Mouse (Mus musculus) lung, embryonic 14.5 days (tissue): ENCODE data around the gene 6430548M08Rik. TPM values are rescaled to one million over a fixed set of nuclear protein-coding genes. Genes with fewer than 3 reads are reported as not detected.

Experiments
- ATAC-seq: fragments of 200-750 bp; cut with Nextera tagmentation; 2 replicates; pipeline ENCODE4 v1.8.0; 2017; ENCODE audit warnings: mild to moderate bottlenecking, moderate TSS enrichment, moderate library complexity; ENCODE audit not compliant: insufficient read depth
- DNase-seq: peaks from one replicate; pipeline ENCODE4 v3.0.0-alpha.2; 2015
- H3K27ac ChIP-seq: fragments of 300-500 bp; sonication (generic); 2 replicates; pipeline ENCODE4 v1.5.1; 2014; ENCODE audit warnings: low read depth, mild to moderate bottlenecking, moderate library complexity
- H3K27me3 ChIP-seq: fragments of 300-500 bp; sonication (generic); 2 replicates; pipeline ENCODE4 v1.6.1; 2014; ENCODE audit warnings: low read length, control low read depth; ENCODE audit not compliant: insufficient read depth
- H3K36me3 ChIP-seq: fragments of 300-500 bp; sonication (generic); 2 replicates; pipeline ENCODE4 v1.6.1; 2014; ENCODE audit warnings: control low read depth; ENCODE audit not compliant: insufficient read depth
- H3K4me1 ChIP-seq: fragments of 300-500 bp; sonication (generic); 2 replicates; pipeline ENCODE4 v1.6.1; 2014; ENCODE audit warnings: antibody characterized with exemption, control low read depth; ENCODE audit not compliant: insufficient read depth
- H3K4me2 ChIP-seq: fragments of 300-500 bp; sonication (generic); 2 replicates; pipeline ENCODE4 v1.6.1; 2014; ENCODE audit warnings: mild to moderate bottlenecking
- H3K4me3 ChIP-seq: fragments of 300-500 bp; sonication (generic); 2 replicates; pipeline ENCODE4 v1.5.1; 2014; ENCODE audit warnings: low read depth, low read length
- H3K9ac ChIP-seq: fragments of 300-500 bp; sonication (generic); 2 replicates; pipeline ENCODE4 v1.6.1; 2014
- H3K9me3 ChIP-seq: fragments of 300-500 bp; sonication (generic); 2 replicates; pipeline ENCODE4 v1.6.1; 2016; ENCODE audit warnings: low read depth, low read length, control low read depth
- CTCF ChIP-seq: IDR thresholded peaks from 2 replicates; pipeline ENCODE4 v1.5.1; 2016; ENCODE audit warnings: antibody characterized with exemption, low read depth
- WGBS: fragments of 180-500 bp; shearing (Covaris S2); extraction: QIAGEN DNeasy Blood & Tissue Kit; methylation state at CpG from one replicate; pipeline ENCODE4 v1.1.7; 2014; 5-methylcytosine and 5-hydroxymethylcytosine counted together
- polyA plus RNA-seq: library from polyadenylated mRNA; unstranded; fragments of >200 nt; fragmentation: Nextera tagmentation; extraction: Ambion mirVana; gene quantifications from 2 replicates; pipeline ENCODE4 v1.2.1, GENCODE M21; 2014

The 6430548M08Rik gene
- polyA plus RNA-seq, 1 experiment from 2014 or later = 7.1 TPM

DNA sequence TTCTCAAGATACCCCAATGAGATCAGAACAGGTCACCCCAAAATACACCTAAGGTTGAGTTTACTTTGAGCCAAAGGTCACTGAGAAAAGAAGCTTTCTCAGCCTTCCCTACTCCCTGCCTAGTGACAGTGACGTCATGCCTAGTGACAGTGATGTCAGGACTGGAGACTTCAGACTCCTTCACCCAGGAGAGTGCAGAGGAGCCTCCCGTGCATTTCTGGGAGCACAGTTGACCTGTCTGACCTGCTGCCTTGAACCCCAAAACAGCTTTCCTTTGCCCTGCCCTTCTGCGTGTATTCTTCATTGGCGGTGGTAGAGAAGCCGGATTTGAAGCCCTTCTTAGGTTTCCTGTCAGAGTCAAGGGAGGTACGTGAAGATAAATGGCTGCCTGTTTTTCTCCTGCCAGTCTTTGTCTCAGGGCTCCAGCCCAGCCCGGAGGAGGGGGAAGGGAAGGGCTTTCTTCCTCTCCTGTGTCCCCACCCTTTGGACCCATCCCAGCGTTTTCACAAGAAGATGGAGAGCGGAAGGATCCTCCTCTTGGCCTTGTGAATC, 9.2 kb upstream of the 6430548M08Rik start:
- TF ChIP-seq CTCF = no peak
- Histone ChIP-seq H3K27ac (peak overlapping the region; percentile 52; the same call in 1 of the 2 replicates), H3K4me1 (peaks cover 13% of the 10 kb centered on the region; the same call in 1 of the 2 replicates), H3K36me3 (no peaks in the 10 kb centered on the region; the same call in 1 of the 2 replicates), H3K27me3 (no peaks in the 10 kb centered on the region), H3K4me3 (no peak overlapping the region), H3K4me2 (no peak overlapping the region), H3K9me3 (no peaks in the 10 kb centered on the region), H3K9ac (no peak overlapping the region)
- 61% methylated on average over 9 of the region's 9 CpGs for WGBS
- DNase-seq (peak; percentile 67), ATAC-seq (no peak)

DNA sequence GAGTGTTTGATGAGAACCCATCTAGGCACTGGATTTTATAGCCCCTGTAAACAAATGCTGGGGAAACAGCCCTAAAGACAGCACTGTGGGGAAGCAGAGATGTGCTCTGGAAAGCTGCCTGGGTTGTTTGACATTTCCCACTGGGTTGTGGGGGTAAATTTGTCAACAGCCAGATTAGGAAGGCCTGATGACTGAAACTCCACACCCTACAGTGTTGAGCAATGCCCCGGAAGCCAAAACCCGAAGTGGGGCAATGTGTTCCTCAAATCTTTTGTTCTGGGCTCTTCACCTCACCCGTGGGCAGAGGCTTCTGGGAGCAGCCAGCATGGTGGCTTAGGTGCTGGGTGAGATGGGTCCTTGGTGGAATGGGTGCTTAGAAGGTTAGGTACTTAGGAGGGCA, 4.8 kb upstream of the 6430548M08Rik start:
- no peak overlapping the region for H3K4me2 ChIP-seq
- H3K4me3 ChIP-seq = no peak overlapping the region
- H3K9ac ChIP-seq = no peak overlapping the region
- WGBS = 39% methylated on average over 3 of the region's 3 CpGs
- no peaks in the 10 kb centered on the region for H3K36me3 ChIP-seq
- no peak for DNase-seq
- H3K4me1 ChIP-seq = no peaks in the 10 kb centered on the region
- peaks cover 2% of the 10 kb centered on the region for H3K27me3 ChIP-seq
- H3K9me3 ChIP-seq = no peaks in the 10 kb centered on the region
- H3K27ac ChIP-seq = no peak overlapping the region
- no peak for ATAC-seq
- no peak for TF ChIP-seq CTCF

DNA sequence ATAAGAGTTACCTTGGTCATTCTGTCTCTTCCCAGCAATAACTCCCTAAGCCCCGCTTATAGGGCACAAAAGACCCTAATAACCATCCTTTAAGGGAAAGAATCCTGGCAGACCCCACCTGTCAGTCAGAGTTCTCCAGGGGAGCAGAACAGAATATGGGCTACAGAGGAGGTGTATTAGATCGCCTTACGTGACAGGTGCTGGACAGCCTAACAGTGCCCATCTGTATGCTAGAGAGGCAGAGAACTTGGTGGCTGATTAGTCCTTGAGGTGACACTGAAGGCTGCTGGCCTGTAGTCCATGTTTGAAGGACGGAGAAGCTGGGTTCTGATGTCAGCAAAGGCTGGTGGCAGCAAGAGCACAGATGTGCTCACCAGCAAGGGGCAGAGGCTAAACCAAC, 3.0 kb upstream of the 6430548M08Rik start:
- H3K4me1 ChIP-seq = no peaks in the 10 kb centered on the region
- H3K9me3 ChIP-seq = no peaks in the 10 kb centered on the region
- peaks cover 20% of the 10 kb centered on the region for H3K27me3 ChIP-seq
- ATAC-seq (no peak), DNase-seq (no peak)
- H3K9ac ChIP-seq = no peak overlapping the region
- no peak overlapping the region for H3K27ac ChIP-seq
- WGBS = 68% methylated on average over 4 of the region's 4 CpGs
- TF ChIP-seq CTCF = no peak
- no peak overlapping the region for H3K4me3 ChIP-seq
- no peaks in the 10 kb centered on the region for H3K36me3 ChIP-seq
- H3K4me2 ChIP-seq = no peak overlapping the region

DNA sequence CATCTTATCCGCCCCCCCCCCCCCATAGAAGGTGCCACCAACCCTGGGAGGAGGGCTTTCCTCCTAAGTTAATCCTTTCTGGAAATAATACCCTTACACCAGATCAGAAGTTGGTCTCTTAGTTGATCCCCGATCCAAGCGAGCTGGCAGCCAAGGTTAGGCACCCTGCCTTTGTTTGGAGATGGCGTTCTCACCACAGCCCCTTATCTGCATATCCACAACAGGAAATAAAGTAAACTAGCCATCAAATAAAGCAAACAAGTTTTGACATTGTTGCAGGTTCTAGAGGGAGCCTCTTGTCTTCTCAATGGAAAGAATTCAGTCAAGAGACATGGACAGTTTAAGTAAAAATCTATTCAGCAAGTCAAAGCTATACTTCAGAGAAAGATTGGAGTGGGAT, 2.6 kb upstream of the 6430548M08Rik start:
- no peak for TF ChIP-seq CTCF
- no peaks in the 10 kb centered on the region for H3K9me3 ChIP-seq
- no peaks in the 10 kb centered on the region for H3K36me3 ChIP-seq
- ATAC-seq (no peak), DNase-seq (no peak)
- no peaks in the 10 kb centered on the region for H3K4me1 ChIP-seq
- H3K4me3 ChIP-seq = no peak overlapping the region
- H3K9ac ChIP-seq = no peak overlapping the region
- H3K27ac ChIP-seq = no peak overlapping the region
- WGBS = 53% methylated on average over 4 of the region's 4 CpGs
- H3K4me2 ChIP-seq = no peak overlapping the region
- H3K27me3 ChIP-seq = peaks cover 24% of the 10 kb centered on the region

DNA sequence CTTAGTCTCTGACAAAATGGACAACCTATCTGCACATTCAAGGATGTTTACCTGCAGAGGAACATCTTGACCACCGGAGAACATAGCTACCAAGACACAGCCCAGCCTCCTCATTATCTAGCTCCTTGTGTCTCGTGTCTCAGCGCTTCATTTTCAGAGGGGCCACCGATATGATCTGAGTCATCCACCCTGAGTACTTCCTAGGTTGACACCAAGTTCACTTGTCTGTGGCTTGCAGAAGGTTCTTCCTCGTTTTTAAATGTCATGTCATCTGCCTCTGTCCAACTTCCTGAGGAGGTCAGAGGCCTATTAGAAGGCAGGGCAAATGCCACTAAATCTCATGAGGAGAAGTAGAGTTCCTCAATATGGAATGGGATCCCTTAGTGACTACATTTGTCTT, 1.4 kb upstream of the 6430548M08Rik start:
- ATAC-seq = no peak
- no peaks in the 10 kb centered on the region for H3K9me3 ChIP-seq
- no peak overlapping the region for H3K4me3 ChIP-seq
- no peak overlapping the region for H3K27ac ChIP-seq
- peaks cover 34% of the 10 kb centered on the region for H3K27me3 ChIP-seq
- 75% methylated on average over 5 of the region's 5 CpGs for WGBS
- TF ChIP-seq CTCF = no peak
- no peaks in the 10 kb centered on the region for H3K4me1 ChIP-seq
- H3K4me2 ChIP-seq = no peak overlapping the region
- no peak for DNase-seq
- no peak overlapping the region for H3K9ac ChIP-seq
- H3K36me3 ChIP-seq = no peaks in the 10 kb centered on the region

DNA sequence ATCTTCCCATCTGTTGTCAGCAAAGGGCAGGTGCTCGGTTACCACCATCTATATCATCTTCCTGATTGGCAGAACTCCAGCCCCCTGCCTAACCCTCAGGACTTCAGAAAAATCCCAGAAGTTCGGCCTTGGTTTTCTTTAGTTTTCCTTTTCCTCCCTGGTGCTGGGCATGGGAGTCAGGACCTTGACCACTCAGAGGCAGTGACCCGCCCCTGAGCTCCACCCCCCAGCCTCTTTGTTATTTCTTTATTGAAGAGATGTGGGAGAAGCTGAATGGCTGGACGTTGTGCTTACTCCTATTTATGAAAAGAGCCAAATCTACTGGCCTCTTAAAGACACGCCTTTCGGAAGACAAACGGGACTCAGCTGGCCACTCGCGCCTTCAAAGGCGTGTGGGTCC, 646 bp upstream of the 6430548M08Rik start:
- Histone ChIP-seq H3K4me1 (no peaks in the 10 kb centered on the region), H3K4me2 (peak overlapping the region; percentile 96), H3K36me3 (no peaks in the 10 kb centered on the region), H3K27me3 (peaks cover 34% of the 10 kb centered on the region), H3K27ac (peak overlapping the region; percentile 88), H3K9me3 (no peaks in the 10 kb centered on the region), H3K4me3 (peak overlapping the region; percentile 68), H3K9ac (peak overlapping the region; percentile 57)
- no peak for DNase-seq
- WGBS = 1% methylated on average over 10 of the region's 10 CpGs
- no peak for TF ChIP-seq CTCF
- peak; percentile 45 for ATAC-seq

DNA sequence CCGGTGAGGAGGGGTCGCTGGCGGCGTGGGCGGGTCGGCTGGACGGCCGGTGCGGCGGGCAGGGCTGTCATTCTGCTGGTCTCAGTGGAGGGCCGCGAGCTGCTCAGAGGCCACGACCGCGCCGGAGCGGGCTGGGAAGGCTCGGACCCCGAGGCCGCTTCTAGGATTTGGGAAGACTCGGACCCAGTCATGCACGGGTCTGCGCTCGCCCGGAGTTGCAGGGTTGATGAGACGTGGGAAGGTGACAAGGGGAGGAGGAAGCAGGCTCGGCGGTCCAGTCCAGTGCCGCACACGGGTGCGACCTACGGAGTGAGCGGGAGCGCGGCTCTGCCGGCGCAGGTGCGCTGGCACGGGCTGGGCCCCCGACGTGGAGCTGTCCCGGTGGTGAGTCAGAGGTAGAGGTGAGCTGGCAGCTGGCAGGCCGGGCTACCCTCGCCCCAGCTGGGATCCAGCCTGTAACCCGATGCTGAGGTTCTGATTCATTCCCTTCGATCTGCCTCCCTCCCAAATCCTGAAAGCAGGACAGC, 426 bp downstream of the 6430548M08Rik start:
- Histone ChIP-seq H3K9me3 (no peaks in the 10 kb centered on the region), H3K9ac (peak overlapping the region; percentile 54), H3K4me1 (no peaks in the 10 kb centered on the region), H3K36me3 (no peaks in the 10 kb centered on the region), H3K4me2 (peak overlapping the region; percentile 96), H3K4me3 (peak overlapping the region; percentile 68), H3K27ac (no peak overlapping the region), H3K27me3 (peaks cover 34% of the 10 kb centered on the region)
- DNase-seq = no peak
- ATAC-seq = peak; percentile 65; the same call in 1 of the 2 replicates
- TF ChIP-seq CTCF = no peak
- 2% methylated on average over 45 of the region's 46 CpGs for WGBS
